Mouse (Mus musculus) thymus, adult 2 months (tissue): ENCODE measurements around the gene Acbd4.

Source experiments
- CTCF ChIP-seq: fragments of 200-500 bp; IDR thresholded peaks from 2 replicates; pipeline ENCODE4 v1.5.1; 2012; ENCODE audit warnings: mild to moderate bottlenecking, control low read depth, low read length, moderate library complexity, borderline replicate concordance; ENCODE audit not compliant: control insufficient read depth, poor library complexity, insufficient read depth; ENCODE audit errors: extremely low read depth
- POLR2A ChIP-seq: fragments of 200-500 bp; IDR thresholded peaks from 2 replicates; pipeline ENCODE4 v1.6.1; 2012; ENCODE audit warnings: mild to moderate bottlenecking, low read length, control low read depth, moderate library complexity; ENCODE audit not compliant: control insufficient read depth, poor library complexity, insufficient read depth; ENCODE audit errors: extremely low read depth

DNA sequence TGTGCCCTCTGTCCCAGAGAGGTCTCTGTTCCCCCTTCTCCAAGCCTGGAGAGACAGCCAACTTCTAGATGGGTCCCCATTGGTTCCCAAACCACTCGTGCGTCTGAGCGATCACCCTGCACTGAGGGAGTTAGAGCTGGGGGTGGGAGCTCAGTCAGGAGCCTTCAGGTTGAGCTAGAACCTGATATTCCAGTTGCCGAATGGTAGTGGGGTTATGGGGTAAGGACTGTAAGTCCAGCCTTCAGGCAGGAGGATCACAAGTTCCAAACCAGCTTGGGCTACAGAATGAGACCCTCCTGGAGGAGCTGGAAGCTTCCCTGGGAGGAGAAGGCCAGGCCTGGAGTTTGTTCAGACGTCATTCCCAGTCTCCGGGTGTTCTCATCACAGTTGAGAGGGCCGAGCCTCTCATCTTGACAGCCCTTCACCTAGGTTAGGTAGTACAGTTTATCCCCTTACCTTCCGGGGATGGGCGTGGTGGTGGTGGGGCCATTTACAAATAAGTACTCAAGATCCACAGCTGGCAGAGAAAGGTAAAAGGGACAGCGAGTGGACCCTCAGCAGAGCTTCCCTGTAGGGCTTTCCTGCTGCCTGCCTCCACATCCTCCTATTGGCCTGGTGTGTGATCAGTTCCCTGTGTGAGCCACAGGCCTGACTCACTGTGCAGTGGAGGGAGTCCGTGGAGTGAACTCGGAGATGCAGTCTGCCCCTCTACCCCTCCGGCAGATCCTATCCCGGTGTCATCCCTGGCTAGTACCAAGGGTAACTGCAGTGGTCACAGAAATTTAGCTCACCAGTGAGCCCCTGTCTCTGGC is 38.7 kb downstream of the Acbd4 start:
- TF ChIP-seq POLR2A (no peak), CTCF (no peak)
